Mouse (Mus musculus) lung, embryonic 14.5 days (tissue): ENCODE results near the gene Nol4l. TPM values are rescaled to one million over a fixed set of nuclear protein-coding genes. Genes with fewer than 3 reads are reported as not detected.

Experiments used
- ATAC-seq: fragments of 200-750 bp; cut with Nextera tagmentation; 2 replicates; pipeline ENCODE4 v1.8.0; 2017; ENCODE audit warnings: mild to moderate bottlenecking, moderate TSS enrichment, moderate library complexity; ENCODE audit not compliant: insufficient read depth
- DNase-seq: peaks from one replicate; pipeline ENCODE4 v3.0.0-alpha.2; 2015
- H3K27ac ChIP-seq: fragments of 300-500 bp; sonication (generic); 2 replicates; pipeline ENCODE4 v1.5.1; 2014; ENCODE audit warnings: low read depth, mild to moderate bottlenecking, moderate library complexity
- H3K27me3 ChIP-seq: fragments of 300-500 bp; sonication (generic); 2 replicates; pipeline ENCODE4 v1.6.1; 2014; ENCODE audit warnings: low read length, control low read depth; ENCODE audit not compliant: insufficient read depth
- H3K36me3 ChIP-seq: fragments of 300-500 bp; sonication (generic); 2 replicates; pipeline ENCODE4 v1.6.1; 2014; ENCODE audit warnings: control low read depth; ENCODE audit not compliant: insufficient read depth
- H3K4me1 ChIP-seq: fragments of 300-500 bp; sonication (generic); 2 replicates; pipeline ENCODE4 v1.6.1; 2014; ENCODE audit warnings: antibody characterized with exemption, control low read depth; ENCODE audit not compliant: insufficient read depth
- H3K4me2 ChIP-seq: fragments of 300-500 bp; sonication (generic); 2 replicates; pipeline ENCODE4 v1.6.1; 2014; ENCODE audit warnings: mild to moderate bottlenecking
- H3K4me3 ChIP-seq: fragments of 300-500 bp; sonication (generic); 2 replicates; pipeline ENCODE4 v1.5.1; 2014; ENCODE audit warnings: low read depth, low read length
- H3K9ac ChIP-seq: fragments of 300-500 bp; sonication (generic); 2 replicates; pipeline ENCODE4 v1.6.1; 2014
- H3K9me3 ChIP-seq: fragments of 300-500 bp; sonication (generic); 2 replicates; pipeline ENCODE4 v1.6.1; 2016; ENCODE audit warnings: low read depth, low read length, control low read depth
- CTCF ChIP-seq: IDR thresholded peaks from 2 replicates; pipeline ENCODE4 v1.5.1; 2016; ENCODE audit warnings: antibody characterized with exemption, low read depth
- WGBS: fragments of 180-500 bp; shearing (Covaris S2); extraction: QIAGEN DNeasy Blood & Tissue Kit; methylation state at CpG from one replicate; pipeline ENCODE4 v1.1.7; 2014; 5-methylcytosine and 5-hydroxymethylcytosine counted together
- polyA plus RNA-seq: library from polyadenylated mRNA; unstranded; fragments of >200 nt; fragmentation: Nextera tagmentation; extraction: Ambion mirVana; gene quantifications from 2 replicates; pipeline ENCODE4 v1.2.1, GENCODE M21; 2014

The Nol4l gene
- polyA plus RNA-seq, 1 experiment from 2014 or later = 13.9 TPM

- DNase-seq (peak; percentile 67), ATAC-seq (peak; percentile 45)
- no peak for TF ChIP-seq CTCF
- Histone ChIP-seq H3K4me3 (peak overlapping the region; percentile 89), H3K9me3 (no peaks in the 10 kb centered on the region), H3K36me3 (no peaks in the 10 kb centered on the region), H3K27me3 (no peaks in the 10 kb centered on the region), H3K4me1 (peaks cover 23% of the 10 kb centered on the region), H3K4me2 (peak overlapping the region; percentile 99), H3K27ac (peak overlapping the region; percentile 95), H3K9ac (peak overlapping the region; percentile 79)
- WGBS = 1% methylated on average over 59 of the region's 59 CpGs
Measured at GRCm38 (mm10) chr2:153445137-153446016, 84.4 kb downstream of the Nol4l start.

- Histone ChIP-seq H3K4me1 (peaks cover 23% of the 10 kb centered on the region), H3K27ac (peak overlapping the region; percentile 95), H3K4me3 (peak overlapping the region; percentile 89), H3K4me2 (peak overlapping the region; percentile 99), H3K9me3 (no peaks in the 10 kb centered on the region), H3K27me3 (no peaks in the 10 kb centered on the region), H3K36me3 (no peaks in the 10 kb centered on the region), H3K9ac (peak overlapping the region; percentile 79)
- ATAC-seq (peak; percentile 56), DNase-seq (peak; percentile 81)
- no peak for TF ChIP-seq CTCF
- WGBS = 1% methylated on average over 37 of the region's 64 CpGs
Measured at GRCm38 (mm10) chr2:153444254-153445136, 85.3 kb downstream of the Nol4l start.

- peak overlapping the region; percentile 89 for H3K4me3 ChIP-seq
Measured at GRCm38 (mm10) chr2:153443434-153444240, 86.1 kb downstream of the Nol4l start.

GRCm38 (mm10) chr2:153442720-153443119 is 87.1 kb downstream of the Nol4l start:
- Histone ChIP-seq H3K27ac (peak overlapping the region; percentile 18; the same call in 1 of the 2 replicates), H3K4me1 (peaks cover 24% of the 10 kb centered on the region), H3K4me3 (peak overlapping the region; percentile 89), H3K9ac (peak overlapping the region; percentile 79; the same call in 1 of the 2 replicates), H3K27me3 (no peaks in the 10 kb centered on the region), H3K4me2 (peak overlapping the region; percentile 99), H3K9me3 (no peaks in the 10 kb centered on the region), H3K36me3 (no peaks in the 10 kb centered on the region)
- TF ChIP-seq CTCF = no peak
- DNase-seq (no peak), ATAC-seq (no peak)
- WGBS = 20% methylated on average over 5 of the region's 5 CpGs

More at GRCm38 (mm10) chr2:153443434-153444240, 86.1 kb downstream of the Nol4l start:
- no peak for TF ChIP-seq CTCF
- ATAC-seq = peak; percentile 65
- Histone ChIP-seq H3K9ac (peak overlapping the region; percentile 79), H3K9me3 (no peaks in the 10 kb centered on the region), H3K27me3 (no peaks in the 10 kb centered on the region), H3K4me2 (peak overlapping the region; percentile 99), H3K4me1 (peaks cover 23% of the 10 kb centered on the region), H3K27ac (peak overlapping the region; percentile 95), H3K36me3 (no peaks in the 10 kb centered on the region)
- under 1% methylated on average over 59 of the region's 59 CpGs for WGBS
- DNase-seq = peak; percentile 59

GRCm38 (mm10) chr2:153441228-153441627 is 88.5 kb downstream of the Nol4l start:
- Histone ChIP-seq H3K36me3 (0 out of 2 replicates have a peak, but pooled peaks cover under 1% of the 10 kb centered on the region), H3K9ac (peak overlapping the region; percentile 2; the same call in 1 of the 2 replicates), H3K9me3 (no peaks in the 10 kb centered on the region), H3K27ac (peak overlapping the region; percentile 69; the same call in 1 of the 2 replicates), H3K27me3 (no peaks in the 10 kb centered on the region), H3K4me3 (no peak overlapping the region), H3K4me1 (peaks cover 39% of the 10 kb centered on the region), H3K4me2 (peak overlapping the region; percentile 99; the same call in 1 of the 2 replicates)
- TF ChIP-seq CTCF = no peak
- no peak for DNase-seq
- 21% methylated on average over 3 of the region's 3 CpGs for WGBS
- ATAC-seq = no peak

- H3K4me3 ChIP-seq = no peak overlapping the region
- H3K27ac ChIP-seq = peak overlapping the region; percentile 50; the same call in 1 of the 2 replicates
- no peaks in the 10 kb centered on the region for H3K27me3 ChIP-seq
- no peak overlapping the region; the same call in 1 of the 2 replicates for H3K4me2 ChIP-seq
- no peak for DNase-seq
- H3K36me3 ChIP-seq = peaks cover 5% of the 10 kb centered on the region; the same call in 1 of the 2 replicates
- no peak overlapping the region for H3K9ac ChIP-seq
- no peak for ATAC-seq
- no peaks in the 10 kb centered on the region for H3K9me3 ChIP-seq
- no peak for TF ChIP-seq CTCF
- peaks cover 43% of the 10 kb centered on the region for H3K4me1 ChIP-seq
- WGBS = 50% methylated on average over 2 of the region's 2 CpGs
Measured at GRCm38 (mm10) chr2:153440755-153441154, 89.0 kb downstream of the Nol4l start.
